Mouse (Mus musculus) E14TG2a.4 (cell line): ENCODE results near the gene Tmem182.

ENCODE experiments used
- CTCF ChIP-seq: conservative IDR thresholded peaks from 2 replicates; pipeline ENCODE4 v1.5.1; 2014; ENCODE audit warnings: low read length
- POU5F1 ChIP-seq: IDR thresholded peaks from 2 replicates; pipeline ENCODE4 v1.6.1; 2014; ENCODE audit warnings: low read length, borderline replicate concordance

DNA sequence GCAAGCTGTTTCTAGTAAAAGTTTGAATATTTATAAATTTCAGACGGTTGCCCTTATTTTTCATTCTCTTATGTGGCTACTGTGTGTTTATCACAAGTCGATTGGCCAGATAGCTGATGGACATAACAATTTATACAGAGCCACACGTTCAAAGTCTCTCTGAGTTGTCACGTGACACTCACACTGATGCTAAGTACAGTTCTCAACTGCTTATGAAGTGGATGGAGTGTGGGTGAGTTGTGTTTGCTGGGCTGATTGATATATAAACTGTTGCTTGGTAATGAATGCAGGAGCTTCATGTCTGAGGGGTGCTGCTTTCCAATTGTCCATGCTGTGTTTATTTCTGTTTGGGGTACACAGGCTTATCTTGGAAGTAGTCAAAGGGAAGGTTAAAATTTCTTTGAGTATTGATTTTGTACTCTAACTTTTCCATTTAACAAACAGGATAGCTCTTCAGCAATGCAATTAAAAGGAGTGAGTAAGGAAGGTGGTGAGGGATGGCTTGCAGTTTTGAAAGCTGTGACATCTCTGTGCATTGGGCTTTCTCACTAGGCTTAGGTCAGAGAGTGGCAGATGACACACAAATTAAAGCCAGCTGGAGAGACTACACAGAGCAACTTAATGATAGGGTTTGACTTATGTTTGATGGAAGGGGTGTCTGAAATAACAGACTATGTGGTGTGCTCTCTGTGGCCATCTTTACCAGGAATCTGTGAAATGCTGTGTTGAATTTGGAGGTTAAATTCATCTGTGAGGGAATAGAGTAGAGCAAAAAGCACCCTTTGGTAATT lies 51.6 kb downstream of the Tmem182 start:
- no peak for TF ChIP-seq CTCF
- no peak for TF ChIP-seq POU5F1
